Mouse (Mus musculus) liver, adult 10 weeks (tissue): ENCODE results near the gene Gm6793. TPM values are rescaled to one million over a fixed set of nuclear protein-coding genes. Genes with fewer than 3 reads are reported as not detected.

Source experiments
- polyA plus RNA-seq: library from polyadenylated mRNA; stranded (reverse); fragments of 350-450 nt; fragmentation: Illumina TruSeq; extraction: RNeasy Lipid Tissue Mini Kit (QIAGEN cat#74804); gene quantifications from one replicate; pipeline ENCODE4 v1.2.3, GENCODE M21; 2014; ENCODE audit warnings: low read depth, low replicate concordance

The Gm6793 gene
- 0.79 TPM for polyA plus RNA-seq

GRCm38 (mm10) chr8:112014936-112015335 is at the start of gene Gm6793:
Gene Gm6793 (minus strand): TSS chr8:112015036.

DNA sequence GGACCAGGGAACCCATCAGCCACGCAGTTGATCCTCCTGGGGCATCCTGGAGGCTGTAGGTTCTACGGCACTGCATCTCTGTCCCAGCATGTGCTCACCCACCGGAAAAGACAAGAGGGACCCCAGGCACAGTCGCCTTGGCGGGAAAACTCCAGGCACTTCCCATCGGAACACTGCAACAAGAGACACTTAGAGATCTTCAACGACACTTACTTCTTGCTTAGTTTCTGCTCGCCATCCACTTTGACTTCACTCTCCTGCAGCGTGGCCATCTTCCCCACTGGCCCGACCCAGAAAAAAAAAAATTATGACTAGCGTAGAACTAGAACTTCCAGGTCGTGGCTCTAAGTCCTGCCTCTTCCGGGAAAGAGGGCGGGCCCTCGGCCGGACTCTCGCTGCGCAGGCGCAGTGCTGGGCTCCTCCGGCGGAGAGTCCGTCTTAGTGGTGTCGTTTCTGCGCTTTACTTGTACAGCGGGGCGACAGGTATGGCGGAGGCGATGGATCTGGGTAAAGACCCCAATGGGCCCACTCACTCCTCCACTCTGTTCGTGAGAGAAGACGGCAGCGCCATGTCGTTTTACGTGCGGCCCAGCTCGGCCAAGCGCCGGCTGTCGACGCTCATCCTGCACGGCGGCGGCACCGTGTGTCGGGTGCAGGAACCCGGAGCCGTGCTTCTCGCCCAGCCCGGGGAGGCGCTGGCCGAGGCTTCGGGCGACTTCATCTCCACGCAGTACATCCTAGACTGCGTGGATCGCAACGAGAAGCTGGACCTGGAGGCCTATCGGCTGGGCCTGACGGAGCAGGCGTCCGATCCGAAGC is 3.6 kb downstream of the Gm6793 start, which contains the start of the genes Kars and Terf2ip:
Gene Kars (minus strand): TSS at position 327 of the 819 bp plus-strand sequence.
Gene Terf2ip (plus strand): TSS at position 402 of the 819 bp plus-strand sequence.

DNA sequence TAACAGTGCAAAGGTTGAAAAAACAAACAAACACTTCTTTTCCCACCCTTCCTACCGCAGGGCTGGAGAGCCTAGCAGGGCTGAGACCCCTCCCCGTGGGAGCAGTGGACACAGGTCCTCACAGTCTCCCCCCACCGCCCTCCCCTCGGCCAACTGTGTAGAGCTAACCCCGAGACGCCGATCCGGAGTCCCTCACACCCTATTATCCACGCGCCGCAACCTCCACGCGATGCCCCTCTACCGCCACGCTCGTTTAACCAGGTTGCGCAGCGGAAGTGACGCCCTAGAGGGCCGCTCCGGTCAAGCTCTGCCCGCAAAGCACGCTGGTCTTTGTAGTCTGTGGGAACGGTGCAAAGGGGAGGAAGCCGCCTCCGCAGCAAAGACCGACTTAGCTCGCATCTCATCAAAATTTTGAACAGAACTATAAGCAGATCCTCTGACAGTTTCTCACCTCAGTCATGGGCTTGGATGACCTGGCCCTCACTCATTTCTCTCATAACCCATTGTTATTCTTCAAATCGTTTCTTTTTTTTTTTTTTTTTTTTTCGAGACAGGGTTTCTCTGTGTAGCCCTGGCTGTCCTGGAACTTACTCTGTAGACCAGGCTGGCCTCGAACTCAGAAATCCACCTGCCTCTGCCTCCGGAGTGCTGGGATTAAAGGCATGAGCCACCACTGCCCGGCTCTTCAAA is 22.7 kb downstream of the Gm6793 start, which contains the start of gene Adat1:
Gene Adat1 (minus strand): TSS at position 290 of the 690 bp plus-strand sequence.

Other genes starting within 250 kb of the Gm6793 start
- 82.5 TPM for gene Cfdp1, start 160.7 kb downstream of the Gm6793 start, polyA plus RNA-seq
- gene Tmem170, start 138.3 kb downstream of the Gm6793 start, polyA plus RNA-seq = 10.5 TPM
- gene Chst5, start 104.6 kb downstream of the Gm6793 start, polyA plus RNA-seq = not detected
- gene Tmem231, start 81.2 kb downstream of the Gm6793 start, polyA plus RNA-seq = not detected
- gene Gabarapl2, start 74.3 kb downstream of the Gm6793 start, polyA plus RNA-seq = 83.9 TPM
- gene Adat1, start 22.7 kb downstream of the Gm6793 start, polyA plus RNA-seq = 1.6 TPM
- gene Kars, start 3.7 kb downstream of the Gm6793 start, polyA plus RNA-seq = 23.1 TPM
- gene Terf2ip, start 3.6 kb downstream of the Gm6793 start, polyA plus RNA-seq = 10.3 TPM